Mouse (Mus musculus): Measurements from ENCODE around the gene Cflar. TPM values are rescaled to one million over a fixed set of nuclear protein-coding genes. Genes with fewer than 3 reads are reported as not detected.

The Cflar gene
- total RNA-seq, 1 experiment = 16.4 TPM

- Histone ChIP-seq H3K27ac (ENCODE audit: insufficient read depth, low read depth, low read length, poor library complexity, severe bottlenecking) (no peak overlapping the region), H3K36me3 (ENCODE audit: control insufficient read depth, insufficient read depth, low read length, poor library complexity, severe bottlenecking) (no peaks in the 10 kb centered on the region), H3K9me3 (ENCODE audit: control insufficient read depth, insufficient read depth, low read depth, low read length) (no peaks in the 10 kb centered on the region), H3K4me1 (ENCODE audit: control insufficient read depth in 2 of 2, insufficient read depth in 2 of 2, low read length in 2 of 2, poor library complexity in 1 of 2) (0 out of 4 replicates have a peak, but pooled peaks cover 0 to 2% of the 10 kb centered on the region in 2 experiments), H3K9ac (ENCODE audit: insufficient read depth, low read depth, low read length, poor library complexity, severe bottlenecking) (peak overlapping the region; percentile 21; the same call in 1 of the 2 replicates), H3K4me3 (ENCODE audit: insufficient read depth in 1 of 2, low read depth in 1 of 2, low read length in 2 of 2, poor library complexity in 1 of 2, severe bottlenecking in 1 of 2) (peak overlapping the region; percentile 13 to 40; a peak in 3 of 4 replicates)
- TF ChIP-seq MAFK (IDR thresholded peaks at IDR 0.05; ENCODE audit: insufficient read depth, low read depth, low read length) (no peak), HCFC1 (IDR thresholded peaks at IDR 0.05; ENCODE audit: borderline replicate concordance, insufficient read depth, low read length) (no peak), ZNF384 (IDR thresholded peaks at IDR 0.05; ENCODE audit: low read depth, low read length) (no peak), CHD2 (IDR thresholded peaks at IDR 0.05; ENCODE audit: low read depth, low read length) (no peak)
- in situ Hi-C loops (cut with MboI; ENCODE audit: low sequenced_read_pairs in 2 of 2, unreplicated experiment in 2 of 2) = no loop called here
- DNase-seq (ENCODE audit: low read depth, low spot score) = no peak
These were observed 25.7 kb downstream of the Cflar start for GRCm38 (mm10) chr1:58736968-58737367.

GRCm38 (mm10) chr1:58739529-58739928 lies 28.2 kb downstream of the Cflar start:
- no peak for DNase-seq (ENCODE audit: low read depth, low spot score)
- Histone ChIP-seq H3K9ac (ENCODE audit: insufficient read depth, low read depth, low read length, poor library complexity, severe bottlenecking) (no peak overlapping the region), H3K4me1 (ENCODE audit: control insufficient read depth in 2 of 2, insufficient read depth in 2 of 2, low read length in 2 of 2, poor library complexity in 1 of 2) (0 out of 4 replicates have a peak, but pooled peaks cover 0 to 2% of the 10 kb centered on the region in 2 experiments), H3K9me3 (ENCODE audit: control insufficient read depth, insufficient read depth, low read depth, low read length) (no peaks in the 10 kb centered on the region), H3K4me3 (ENCODE audit: insufficient read depth in 1 of 2, low read depth in 1 of 2, low read length in 2 of 2, poor library complexity in 1 of 2, severe bottlenecking in 1 of 2) (no peak overlapping the region), H3K27ac (ENCODE audit: insufficient read depth, low read depth, low read length, poor library complexity, severe bottlenecking) (no peak overlapping the region), H3K36me3 (ENCODE audit: control insufficient read depth, insufficient read depth, low read length, poor library complexity, severe bottlenecking) (no peaks in the 10 kb centered on the region)
- in situ Hi-C loops (cut with MboI; ENCODE audit: low sequenced_read_pairs in 2 of 2, unreplicated experiment in 2 of 2) = no loop called here
- TF ChIP-seq HCFC1 (IDR thresholded peaks at IDR 0.05; ENCODE audit: borderline replicate concordance, insufficient read depth, low read length) = no peak
- no peak for TF ChIP-seq CHD2 (IDR thresholded peaks at IDR 0.05; ENCODE audit: low read depth, low read length)
- no peak for TF ChIP-seq MAFK (IDR thresholded peaks at IDR 0.05; ENCODE audit: insufficient read depth, low read depth, low read length)
- TF ChIP-seq ZC3H11A (IDR thresholded peaks at IDR 0.05; ENCODE audit: borderline replicate concordance, low read depth, low read length) = no peak
- TF ChIP-seq ZNF384 (IDR thresholded peaks at IDR 0.05; ENCODE audit: low read depth, low read length) = no peak

- TF ChIP-seq ZNF384 (IDR thresholded peaks at IDR 0.05; ENCODE audit: low read depth, low read length) = no peak
- no peak for TF ChIP-seq HCFC1 (IDR thresholded peaks at IDR 0.05; ENCODE audit: borderline replicate concordance, insufficient read depth, low read length)
- no peak for TF ChIP-seq ZC3H11A (IDR thresholded peaks at IDR 0.05; ENCODE audit: borderline replicate concordance, low read depth, low read length)
- no peak for TF ChIP-seq CHD2 (IDR thresholded peaks at IDR 0.05; ENCODE audit: low read depth, low read length)
- H3K36me3 ChIP-seq (ENCODE audit: control insufficient read depth, insufficient read depth, low read length, poor library complexity, severe bottlenecking) = no peaks in the 10 kb centered on the region
- no peak overlapping the region for H3K27ac ChIP-seq (ENCODE audit: insufficient read depth, low read depth, low read length, poor library complexity, severe bottlenecking)
- no peak overlapping the region for H3K4me3 ChIP-seq (ENCODE audit: insufficient read depth in 1 of 2, low read depth in 1 of 2, low read length in 2 of 2, poor library complexity in 1 of 2, severe bottlenecking in 1 of 2)
- no peak overlapping the region for H3K9ac ChIP-seq (ENCODE audit: insufficient read depth, low read depth, low read length, poor library complexity, severe bottlenecking)
- H3K4me1 ChIP-seq (ENCODE audit: control insufficient read depth in 2 of 2, insufficient read depth in 2 of 2, low read length in 2 of 2, poor library complexity in 1 of 2) = no peaks in the 10 kb centered on the region
- in situ Hi-C loops (cut with MboI; ENCODE audit: low sequenced_read_pairs in 2 of 2, unreplicated experiment in 2 of 2) = no loop called here
- DNase-seq (ENCODE audit: low read depth, low spot score) = no peak
- no peaks in the 10 kb centered on the region for H3K9me3 ChIP-seq (ENCODE audit: control insufficient read depth, insufficient read depth, low read depth, low read length)
These were observed 31.3 kb downstream of the Cflar start for GRCm38 (mm10) chr1:58742571-58743021.

- no peak overlapping the region for H3K27ac ChIP-seq (ENCODE audit: insufficient read depth, low read depth, low read length, poor library complexity, severe bottlenecking)
- in situ Hi-C loops (cut with MboI; ENCODE audit: low sequenced_read_pairs in 2 of 2, unreplicated experiment in 2 of 2) = no loop called here
- H3K36me3 ChIP-seq (ENCODE audit: control insufficient read depth, insufficient read depth, low read length, poor library complexity, severe bottlenecking) = no peaks in the 10 kb centered on the region
- H3K9ac ChIP-seq (ENCODE audit: insufficient read depth, low read depth, low read length, poor library complexity, severe bottlenecking) = no peak overlapping the region
- H3K4me3 ChIP-seq (ENCODE audit: insufficient read depth in 1 of 2, low read depth in 1 of 2, low read length in 2 of 2, poor library complexity in 1 of 2, severe bottlenecking in 1 of 2) = no peak overlapping the region
- DNase-seq (ENCODE audit: low read depth, low spot score) = no peak
- TF ChIP-seq ZC3H11A (IDR thresholded peaks at IDR 0.05; ENCODE audit: borderline replicate concordance, low read depth, low read length) (no peak), MAFK (IDR thresholded peaks at IDR 0.05; ENCODE audit: insufficient read depth, low read depth, low read length) (no peak), ZNF384 (IDR thresholded peaks at IDR 0.05; ENCODE audit: low read depth, low read length) (no peak), HCFC1 (IDR thresholded peaks at IDR 0.05; ENCODE audit: borderline replicate concordance, insufficient read depth, low read length) (no peak), CHD2 (IDR thresholded peaks at IDR 0.05; ENCODE audit: low read depth, low read length) (no peak)
- no peaks in the 10 kb centered on the region for H3K4me1 ChIP-seq (ENCODE audit: control insufficient read depth in 2 of 2, insufficient read depth in 2 of 2, low read length in 2 of 2, poor library complexity in 1 of 2)
- no peaks in the 10 kb centered on the region for H3K9me3 ChIP-seq (ENCODE audit: control insufficient read depth, insufficient read depth, low read depth, low read length)
These were observed 31.9 kb downstream of the Cflar start for GRCm38 (mm10) chr1:58743252-58743651.

- no peak overlapping the region for H3K27ac ChIP-seq (ENCODE audit: insufficient read depth, low read depth, low read length, poor library complexity, severe bottlenecking)
- H3K4me1 ChIP-seq (ENCODE audit: control insufficient read depth in 2 of 2, insufficient read depth in 2 of 2, low read length in 2 of 2, poor library complexity in 1 of 2) = no peaks in the 10 kb centered on the region
- H3K4me3 ChIP-seq (ENCODE audit: insufficient read depth in 1 of 2, low read depth in 1 of 2, low read length in 2 of 2, poor library complexity in 1 of 2, severe bottlenecking in 1 of 2) = no peak overlapping the region
- TF ChIP-seq MAFK (IDR thresholded peaks at IDR 0.05; ENCODE audit: insufficient read depth, low read depth, low read length) = no peak
- no peak for TF ChIP-seq ZNF384 (IDR thresholded peaks at IDR 0.05; ENCODE audit: low read depth, low read length)
- TF ChIP-seq ZC3H11A (IDR thresholded peaks at IDR 0.05; ENCODE audit: borderline replicate concordance, low read depth, low read length) = no peak
- no peak for TF ChIP-seq CHD2 (IDR thresholded peaks at IDR 0.05; ENCODE audit: low read depth, low read length)
- TF ChIP-seq HCFC1 (IDR thresholded peaks at IDR 0.05; ENCODE audit: borderline replicate concordance, insufficient read depth, low read length) = no peak
- no peak for DNase-seq (ENCODE audit: low read depth, low spot score)
- peaks cover 9% of the 10 kb centered on the region for H3K9me3 ChIP-seq (ENCODE audit: control insufficient read depth, insufficient read depth, low read depth, low read length)
- in situ Hi-C loops (cut with MboI; ENCODE audit: low sequenced_read_pairs in 2 of 2, unreplicated experiment in 2 of 2) = no loop called here
- no peaks in the 10 kb centered on the region for H3K36me3 ChIP-seq (ENCODE audit: control insufficient read depth, insufficient read depth, low read length, poor library complexity, severe bottlenecking)
- no peak overlapping the region for H3K9ac ChIP-seq (ENCODE audit: insufficient read depth, low read depth, low read length, poor library complexity, severe bottlenecking)
These were observed 33.3 kb downstream of the Cflar start for GRCm38 (mm10) chr1:58744645-58745044.

Measured in ES-E14 (cell line).